Mouse (Mus musculus): ENCODE results near the gene Pnpla2. TPM values are rescaled to one million over a fixed set of nuclear protein-coding genes. Genes with fewer than 3 reads are reported as not detected.

The Pnpla2 gene
- polyA plus RNA-seq, 1 experiment from 2014 or later = 20.5 TPM

- peaks cover 22% of the 10 kb centered on the region for H3K27me3 ChIP-seq (replicated peaks; ENCODE audit: control insufficient read depth, insufficient read depth, low read length)
- WGBS = 83% methylated on average over 6 of the region's 6 CpGs
- peaks cover 15% of the 10 kb centered on the region for H3K36me3 ChIP-seq (ENCODE audit: control insufficient read depth, insufficient read depth)
- H3K27ac ChIP-seq (ENCODE audit: low read length) = peak overlapping the region; percentile 49; the same call in 1 of the 2 replicates
- ATAC-seq = no peak
- H3K4me2 ChIP-seq (ENCODE audit: low read length) = peak overlapping the region; percentile 62
- peak overlapping the region; percentile 62 for H3K4me3 ChIP-seq (replicated peaks; ENCODE audit: low read length)
- H3K9me3 ChIP-seq (ENCODE audit: control insufficient read depth, low read length) = no peaks in the 10 kb centered on the region
- H3K4me1 ChIP-seq (replicated peaks; ENCODE audit: control insufficient read depth, insufficient read depth, low read length) = peaks cover 47% of the 10 kb centered on the region
- H3K9ac ChIP-seq (replicated peaks; ENCODE audit: low read depth, low read length) = peak overlapping the region; percentile 77
These were observed 14.4 kb downstream of the Pnpla2 start for GRCm38 (mm10) chr7:141469352-141469751.

- peaks cover 15% of the 10 kb centered on the region for H3K36me3 ChIP-seq (ENCODE audit: control insufficient read depth, insufficient read depth)
- no peak overlapping the region for H3K9ac ChIP-seq (replicated peaks; ENCODE audit: low read depth, low read length)
- no peak for ATAC-seq
- no peak overlapping the region for H3K27ac ChIP-seq (ENCODE audit: low read length)
- H3K27me3 ChIP-seq (replicated peaks; ENCODE audit: control insufficient read depth, insufficient read depth, low read length) = peaks cover 14% of the 10 kb centered on the region
- no peaks in the 10 kb centered on the region for H3K9me3 ChIP-seq (ENCODE audit: control insufficient read depth, low read length)
- H3K4me2 ChIP-seq (ENCODE audit: low read length) = no peak overlapping the region; the same call in 1 of the 2 replicates
- peaks cover 44% of the 10 kb centered on the region for H3K4me1 ChIP-seq (replicated peaks; ENCODE audit: control insufficient read depth, insufficient read depth, low read length)
- 93% methylated on average over 18 of the region's 18 CpGs for WGBS
- H3K4me3 ChIP-seq (replicated peaks; ENCODE audit: low read length) = no peak overlapping the region
These were observed 15.1 kb downstream of the Pnpla2 start for GRCm38 (mm10) chr7:141469901-141470636.

- no peak overlapping the region for H3K9ac ChIP-seq (replicated peaks; ENCODE audit: low read depth, low read length)
- WGBS = 94% methylated on average over 10 of the region's 10 CpGs
- H3K4me3 ChIP-seq (replicated peaks; ENCODE audit: low read length) = no peak overlapping the region
- H3K36me3 ChIP-seq (ENCODE audit: control insufficient read depth, insufficient read depth) = peaks cover 15% of the 10 kb centered on the region
- no peak overlapping the region for H3K4me2 ChIP-seq (ENCODE audit: low read length)
- no peak overlapping the region for H3K27ac ChIP-seq (ENCODE audit: low read length)
- no peaks in the 10 kb centered on the region for H3K9me3 ChIP-seq (ENCODE audit: control insufficient read depth, low read length)
- no peak for ATAC-seq
- peaks cover 44% of the 10 kb centered on the region for H3K4me1 ChIP-seq (replicated peaks; ENCODE audit: control insufficient read depth, insufficient read depth, low read length)
- peaks cover 9% of the 10 kb centered on the region for H3K27me3 ChIP-seq (replicated peaks; ENCODE audit: control insufficient read depth, insufficient read depth, low read length)
These were observed 15.6 kb downstream of the Pnpla2 start for GRCm38 (mm10) chr7:141470637-141470944.

- Histone ChIP-seq H3K9ac (replicated peaks; ENCODE audit: low read depth, low read length) (no peak overlapping the region), H3K9me3 (ENCODE audit: control insufficient read depth, low read length) (no peaks in the 10 kb centered on the region), H3K4me1 (replicated peaks; ENCODE audit: control insufficient read depth, insufficient read depth, low read length) (peaks cover 47% of the 10 kb centered on the region), H3K27ac (ENCODE audit: low read length) (no peak overlapping the region), H3K36me3 (ENCODE audit: control insufficient read depth, insufficient read depth) (peaks cover 15% of the 10 kb centered on the region), H3K27me3 (replicated peaks; ENCODE audit: control insufficient read depth, insufficient read depth, low read length) (peaks cover 5% of the 10 kb centered on the region), H3K4me2 (ENCODE audit: low read length) (no peak overlapping the region), H3K4me3 (replicated peaks; ENCODE audit: low read length) (no peak overlapping the region)
- 94% methylated on average over 1 of the region's 1 CpGs for WGBS
- no peak for ATAC-seq
These were observed 16.2 kb downstream of the Pnpla2 start for GRCm38 (mm10) chr7:141471236-141471635.

- Histone ChIP-seq H3K27me3 (replicated peaks; ENCODE audit: control insufficient read depth, insufficient read depth, low read length) (peaks cover 6% of the 10 kb centered on the region), H3K27ac (ENCODE audit: low read length) (no peak overlapping the region), H3K9me3 (ENCODE audit: control insufficient read depth, low read length) (no peaks in the 10 kb centered on the region), H3K36me3 (ENCODE audit: control insufficient read depth, insufficient read depth) (peaks cover 15% of the 10 kb centered on the region), H3K4me1 (replicated peaks; ENCODE audit: control insufficient read depth, insufficient read depth, low read length) (peaks cover 51% of the 10 kb centered on the region), H3K4me3 (replicated peaks; ENCODE audit: low read length) (no peak overlapping the region), H3K9ac (replicated peaks; ENCODE audit: low read depth, low read length) (no peak overlapping the region), H3K4me2 (ENCODE audit: low read length) (no peak overlapping the region)
- WGBS = 86% methylated on average over 6 of the region's 6 CpGs
- no peak for ATAC-seq
These were observed 17.2 kb downstream of the Pnpla2 start for GRCm38 (mm10) chr7:141472226-141472625.

GRCm38 (mm10) chr7:141472763-141473162 lies 17.8 kb downstream of the Pnpla2 start:
- no peak for ATAC-seq
- H3K9me3 ChIP-seq (ENCODE audit: control insufficient read depth, low read length) = no peaks in the 10 kb centered on the region
- H3K36me3 ChIP-seq (ENCODE audit: control insufficient read depth, insufficient read depth) = peaks cover 15% of the 10 kb centered on the region
- peaks cover 10% of the 10 kb centered on the region for H3K27me3 ChIP-seq (replicated peaks; ENCODE audit: control insufficient read depth, insufficient read depth, low read length)
- no peak overlapping the region for H3K4me3 ChIP-seq (replicated peaks; ENCODE audit: low read length)
- H3K4me1 ChIP-seq (replicated peaks; ENCODE audit: control insufficient read depth, insufficient read depth, low read length) = peaks cover 47% of the 10 kb centered on the region
- H3K27ac ChIP-seq (ENCODE audit: low read length) = no peak overlapping the region
- no peak overlapping the region for H3K9ac ChIP-seq (replicated peaks; ENCODE audit: low read depth, low read length)
- no peak overlapping the region for H3K4me2 ChIP-seq (ENCODE audit: low read length)
- 89% methylated on average over 6 of the region's 6 CpGs for WGBS

- WGBS = 6% methylated on average over 5 of the region's 5 CpGs
- Histone ChIP-seq H3K4me1 (replicated peaks; ENCODE audit: control insufficient read depth, insufficient read depth, low read length) (peaks cover 34% of the 10 kb centered on the region), H3K9me3 (ENCODE audit: control insufficient read depth, low read length) (no peaks in the 10 kb centered on the region), H3K4me2 (ENCODE audit: low read length) (peak overlapping the region; percentile 80), H3K27me3 (replicated peaks; ENCODE audit: control insufficient read depth, insufficient read depth, low read length) (peaks cover 10% of the 10 kb centered on the region), H3K9ac (replicated peaks; ENCODE audit: low read depth, low read length) (peak overlapping the region; percentile 92), H3K4me3 (replicated peaks; ENCODE audit: low read length) (peak overlapping the region; percentile 67), H3K36me3 (ENCODE audit: control insufficient read depth, insufficient read depth) (peaks cover 15% of the 10 kb centered on the region), H3K27ac (ENCODE audit: low read length) (no peak overlapping the region)
- ATAC-seq = no peak
These were observed 19.2 kb downstream of the Pnpla2 start for GRCm38 (mm10) chr7:141474160-141474559.

GRCm38 (mm10) chr7:141475011-141475804 lies 20.2 kb downstream of the Pnpla2 start, which contains the start of the genes Polr2l and Tspan4:
TSS of gene Polr2l (minus strand) at chr7:141475132.
TSS of gene Tspan4 (plus strand) at chr7:141475240.
- Histone ChIP-seq H3K27me3 (replicated peaks; ENCODE audit: control insufficient read depth, insufficient read depth, low read length) (peaks cover 10% of the 10 kb centered on the region), H3K4me2 (ENCODE audit: low read length) (peak within 1 kb of the TSS; percentile 80), H3K4me3 (replicated peaks; ENCODE audit: low read length) (peak within 1 kb of the TSS; percentile 67), H3K27ac (ENCODE audit: low read length) (peak within 1 kb of the TSS; percentile 79), H3K9me3 (ENCODE audit: control insufficient read depth, low read length) (no peaks in the 10 kb centered on the region), H3K9ac (replicated peaks; ENCODE audit: low read depth, low read length) (peak within 1 kb of the TSS; percentile 92), H3K36me3 (ENCODE audit: control insufficient read depth, insufficient read depth) (peaks cover 10% of the 10 kb centered on the region), H3K4me1 (replicated peaks; ENCODE audit: control insufficient read depth, insufficient read depth, low read length) (peaks cover 25% of the 10 kb centered on the region)
- WGBS = under 1% methylated on average over 87 of the region's 87 CpGs
- peak; percentile 92 for ATAC-seq

GRCm38 (mm10) chr7:141475805-141476158 lies 20.8 kb downstream of the Pnpla2 start:
- 1% methylated on average over 12 of the region's 12 CpGs for WGBS
- Histone ChIP-seq H3K4me3 (replicated peaks; ENCODE audit: low read length) (peak overlapping the region; percentile 67), H3K27ac (ENCODE audit: low read length) (no peak overlapping the region), H3K9me3 (ENCODE audit: control insufficient read depth, low read length) (no peaks in the 10 kb centered on the region), H3K4me2 (ENCODE audit: low read length) (peak overlapping the region; percentile 80), H3K36me3 (ENCODE audit: control insufficient read depth, insufficient read depth) (peaks cover 8% of the 10 kb centered on the region), H3K9ac (replicated peaks; ENCODE audit: low read depth, low read length) (peak overlapping the region; percentile 92), H3K27me3 (replicated peaks; ENCODE audit: control insufficient read depth, insufficient read depth, low read length) (peaks cover 10% of the 10 kb centered on the region), H3K4me1 (replicated peaks; ENCODE audit: control insufficient read depth, insufficient read depth, low read length) (peaks cover 25% of the 10 kb centered on the region)
- no peak for ATAC-seq
